Mouse (Mus musculus) heart, adult 10 weeks (tissue): ENCODE measurements around the gene 1700017N19Rik. TPM values are rescaled to one million over a fixed set of nuclear protein-coding genes. Genes with fewer than 3 reads are reported as not detected.

Experiments
- polyA plus RNA-seq: library from polyadenylated mRNA; stranded (reverse); fragments of 350-450 nt; fragmentation: Illumina TruSeq; extraction: RNeasy Lipid Tissue Mini Kit (QIAGEN cat#74804); gene quantifications from one replicate; pipeline ENCODE4 v1.2.3, GENCODE M21; 2014; ENCODE audit warnings: low read depth, low replicate concordance

Gene 1700017N19Rik
- polyA plus RNA-seq: not detected

GRCm38 (mm10) chr10:100590323-100590722 is at the start of gene 1700017N19Rik, which contains the start of gene 4930430F08Rik:
TSS of gene 1700017N19Rik (plus strand) at chr10:100590484.
TSS of gene 4930430F08Rik (minus strand) at chr10:100590423.

Other genes starting within 250 kb of the 1700017N19Rik start
- not detected for gene Gm4302, start 249.6 kb upstream of the 1700017N19Rik start, polyA plus RNA-seq
- gene Gm4303, start 244.5 kb upstream of the 1700017N19Rik start, polyA plus RNA-seq: not detected
- not detected for gene Gm4305, start 239.4 kb upstream of the 1700017N19Rik start, polyA plus RNA-seq
- gene Gm4307, start 229.1 kb upstream of the 1700017N19Rik start, polyA plus RNA-seq: not detected
- gene Gm4312, start 207.9 kb upstream of the 1700017N19Rik start, polyA plus RNA-seq: not detected
- 11.4 TPM for gene Tmtc3, start 103.1 kb upstream of the 1700017N19Rik start, polyA plus RNA-seq
- 6.4 TPM for gene Cep290, start 102.9 kb upstream of the 1700017N19Rik start, polyA plus RNA-seq
- gene 4930430F08Rik, start 61 bp upstream of the 1700017N19Rik start, polyA plus RNA-seq: 6.4 TPM